Mouse (Mus musculus): ENCODE measurements around the gene Syt13. TPM values are rescaled to one million over a fixed set of nuclear protein-coding genes. Genes with fewer than 3 reads are reported as not detected.

Syt13 gene
- polyA plus RNA-seq, 2 experiments: 0.05 to 0.07 TPM

- ATAC-seq (ENCODE audit: insufficient read depth) (no peak; the same call in 1 of the 2 replicates), DNase-seq (ENCODE audit: low read depth in 3 of 3, low spot score in 3 of 3) (no peak)
- no peak for TF ChIP-seq CTCF (IDR thresholded peaks at IDR 0.05; ENCODE audit: low read depth)
- no peak for TF ChIP-seq EP300 (IDR thresholded peaks at IDR 0.05; ENCODE audit: low read depth)
- H3K27me3 ChIP-seq (ENCODE audit: control insufficient read depth, insufficient read depth, low read length): no peaks in the 10 kb centered on the region
- no peak overlapping the region for H3K4me2 ChIP-seq (ENCODE audit: low read depth)
- H3K9me3 ChIP-seq (ENCODE audit: control insufficient read depth, low read length): no peaks in the 10 kb centered on the region
- H3K36me3 ChIP-seq (replicated peaks; ENCODE audit: control insufficient read depth, insufficient read depth, low read depth): no peaks in the 10 kb centered on the region
- no peak overlapping the region for H3K4me3 ChIP-seq (ENCODE audit: insufficient read depth in 1 of 2, low read depth in 2 of 2, low read length in 2 of 2)
- H3K9ac ChIP-seq (replicated peaks): no peak overlapping the region
- no peak overlapping the region for H3K27ac ChIP-seq
- WGBS (ENCODE audit: insufficient replicate concordance): 11% methylated on average over 9 of the region's 9 CpGs
- 0 out of 4 replicates have a peak, but pooled peaks cover 0 to 4% of the 10 kb centered on the region in 2 experiments for H3K4me1 ChIP-seq (replicated peaks; ENCODE audit: control insufficient read depth in 2 of 2, insufficient read depth in 2 of 2, low read length in 1 of 2)
These were observed 56.2 kb downstream of the Syt13 start for GRCm38 (mm10) chr2:92971069-92971468.

- no peak overlapping the region for H3K9ac ChIP-seq (replicated peaks)
- 61% methylated on average over 8 of the region's 8 CpGs for WGBS (ENCODE audit: insufficient replicate concordance)
- DNase-seq (ENCODE audit: low read depth in 3 of 3, low spot score in 3 of 3): no peak
- no peaks in the 10 kb centered on the region for H3K36me3 ChIP-seq (replicated peaks; ENCODE audit: control insufficient read depth, insufficient read depth, low read depth)
- no peak for TF ChIP-seq EP300 (IDR thresholded peaks at IDR 0.05; ENCODE audit: low read depth)
- no peak for TF ChIP-seq CTCF (IDR thresholded peaks at IDR 0.05; ENCODE audit: low read depth)
- H3K9me3 ChIP-seq (ENCODE audit: control insufficient read depth, low read length): no peaks in the 10 kb centered on the region
- no peak overlapping the region for H3K4me2 ChIP-seq (ENCODE audit: low read depth)
- 0 out of 4 replicates have a peak, but pooled peaks cover 0 to 4% of the 10 kb centered on the region in 2 experiments for H3K4me1 ChIP-seq (replicated peaks; ENCODE audit: control insufficient read depth in 2 of 2, insufficient read depth in 2 of 2, low read length in 1 of 2)
- H3K4me3 ChIP-seq (ENCODE audit: insufficient read depth in 1 of 2, low read depth in 2 of 2, low read length in 2 of 2): no peak overlapping the region
- no peaks in the 10 kb centered on the region for H3K27me3 ChIP-seq (ENCODE audit: control insufficient read depth, insufficient read depth, low read length)
- no peak overlapping the region for H3K27ac ChIP-seq
- no peak for ATAC-seq (ENCODE audit: insufficient read depth)
These were observed 56.6 kb downstream of the Syt13 start for GRCm38 (mm10) chr2:92971536-92971935.

- no peaks in the 10 kb centered on the region for H3K36me3 ChIP-seq (replicated peaks; ENCODE audit: control insufficient read depth, insufficient read depth, low read depth)
- 0 out of 4 replicates have a peak, but pooled peaks cover 0 to 4% of the 10 kb centered on the region in 2 experiments for H3K4me1 ChIP-seq (replicated peaks; ENCODE audit: control insufficient read depth in 2 of 2, insufficient read depth in 2 of 2, low read length in 1 of 2)
- H3K9me3 ChIP-seq (ENCODE audit: control insufficient read depth, low read length): no peaks in the 10 kb centered on the region
- no peak overlapping the region for H3K27ac ChIP-seq
- 86% methylated on average over 17 of the region's 17 CpGs for WGBS (ENCODE audit: insufficient replicate concordance)
- ATAC-seq (ENCODE audit: insufficient read depth): no peak
- H3K4me3 ChIP-seq (ENCODE audit: insufficient read depth in 1 of 2, low read depth in 2 of 2, low read length in 2 of 2): no peak overlapping the region
- H3K9ac ChIP-seq (replicated peaks): no peak overlapping the region
- H3K27me3 ChIP-seq (ENCODE audit: control insufficient read depth, insufficient read depth, low read length): no peaks in the 10 kb centered on the region
- no peak overlapping the region for H3K4me2 ChIP-seq (ENCODE audit: low read depth)
- TF ChIP-seq CTCF (IDR thresholded peaks at IDR 0.05; ENCODE audit: low read depth) (no peak), EP300 (IDR thresholded peaks at IDR 0.05; ENCODE audit: low read depth) (no peak)
- no peak for DNase-seq (ENCODE audit: low read depth in 3 of 3, low spot score in 3 of 3)
These were observed 57.2 kb downstream of the Syt13 start for GRCm38 (mm10) chr2:92972071-92972470.

GRCm38 (mm10) chr2:92973646-92974045 lies 58.7 kb downstream of the Syt13 start:
- ATAC-seq (ENCODE audit: insufficient read depth) (no peak), DNase-seq (ENCODE audit: low read depth in 3 of 3, low spot score in 3 of 3) (no peak)
- no peak overlapping the region for H3K27ac ChIP-seq
- H3K36me3 ChIP-seq (replicated peaks; ENCODE audit: control insufficient read depth, insufficient read depth, low read depth): no peaks in the 10 kb centered on the region
- 89% methylated on average over 20 of the region's 20 CpGs for WGBS (ENCODE audit: insufficient replicate concordance)
- H3K9me3 ChIP-seq (ENCODE audit: control insufficient read depth, low read length): no peaks in the 10 kb centered on the region
- 0 out of 4 replicates have a peak, but pooled peaks cover 0 to 4% of the 10 kb centered on the region in 2 experiments for H3K4me1 ChIP-seq (replicated peaks; ENCODE audit: control insufficient read depth in 2 of 2, insufficient read depth in 2 of 2, low read length in 1 of 2)
- H3K9ac ChIP-seq (replicated peaks): no peak overlapping the region
- TF ChIP-seq EP300 (IDR thresholded peaks at IDR 0.05; ENCODE audit: low read depth): no peak
- TF ChIP-seq CTCF (IDR thresholded peaks at IDR 0.05; ENCODE audit: low read depth): no peak
- no peaks in the 10 kb centered on the region for H3K27me3 ChIP-seq (ENCODE audit: control insufficient read depth, insufficient read depth, low read length)
- no peak overlapping the region for H3K4me3 ChIP-seq (ENCODE audit: insufficient read depth in 1 of 2, low read depth in 2 of 2, low read length in 2 of 2)
- H3K4me2 ChIP-seq (ENCODE audit: low read depth): no peak overlapping the region

- Histone ChIP-seq H3K4me1 (replicated peaks; ENCODE audit: control insufficient read depth in 2 of 2, insufficient read depth in 2 of 2, low read length in 1 of 2) (peaks cover 1 to 7% of the 10 kb centered on the region in 2 experiments; a peak in 2 of 4 replicates), H3K36me3 (replicated peaks; ENCODE audit: control insufficient read depth, insufficient read depth, low read depth) (no peaks in the 10 kb centered on the region), H3K9ac (replicated peaks) (no peak overlapping the region), H3K4me2 (ENCODE audit: low read depth) (no peak overlapping the region), H3K27me3 (ENCODE audit: control insufficient read depth, insufficient read depth, low read length) (no peaks in the 10 kb centered on the region), H3K9me3 (ENCODE audit: control insufficient read depth, low read length) (no peaks in the 10 kb centered on the region), H3K27ac (no peak overlapping the region), H3K4me3 (ENCODE audit: insufficient read depth in 1 of 2, low read depth in 2 of 2, low read length in 2 of 2) (no peak overlapping the region)
- TF ChIP-seq CTCF (IDR thresholded peaks at IDR 0.05; ENCODE audit: low read depth): no peak
- TF ChIP-seq EP300 (IDR thresholded peaks at IDR 0.05; ENCODE audit: low read depth): no peak
- ATAC-seq (ENCODE audit: insufficient read depth) (no peak), DNase-seq (ENCODE audit: low read depth in 3 of 3, low spot score in 3 of 3) (no peak)
- WGBS (ENCODE audit: insufficient replicate concordance): 86% methylated on average over 14 of the region's 14 CpGs
These were observed 60.3 kb downstream of the Syt13 start for GRCm38 (mm10) chr2:92975031-92975790.
